ENCODE assay signal across 14 mouse cellular contexts in genomic region chr11:23428301-23428700, GRCm38 (mm10).
"Had no signal": no experiment of that assay in that cellular context is flagged by ENCODE, and none has a peak within 500 bp of the region (broad histone marks: within the 10 kb centered on the region; RNA-seq: fewer than 3 reads in every experiment).

No protein-coding gene starts in this region.

- ATAC-seq: midbrain, embryonic 15.5 days had no signal

- H3K27me3 ChIP-seq: megakaryocyte, embryonic 14.5 days; midbrain, embryonic 15.5 days; neural tube, embryonic 12.5 days had no signal

- H3K9me3 ChIP-seq: limb, embryonic 10.5 days; megakaryocyte, embryonic 14.5 days; midbrain, embryonic 15.5 days; neural tube, embryonic 12.5 days had no signal

- H3K4me1 ChIP-seq: limb, embryonic 10.5 days; megakaryocyte, embryonic 14.5 days; midbrain, embryonic 15.5 days; neural tube, embryonic 12.5 days had no signal

- H3K9ac ChIP-seq: lung, embryonic 14.5 days; midbrain, embryonic 15.5 days; neural tube, embryonic 12.5 days had no signal

- H3K4me3 ChIP-seq: left cerebral cortex, adult 2 months; limb, embryonic 10.5 days; megakaryocyte, embryonic 14.5 days; midbrain, embryonic 15.5 days; neural tube, embryonic 12.5 days had no signal

- DNase-seq: kidney, postnatal 25 days; lung, embryonic 14.5 days; lung, postnatal 10 days; spleen, adult 18-20 months; thymus, adult 2 months; thymus, postnatal 36 days had no signal

- H3K4me2 ChIP-seq: liver, embryonic 11.5 days; lung, embryonic 14.5 days; midbrain, embryonic 11.5 days; midbrain, embryonic 15.5 days; neural tube, embryonic 12.5 days had no signal

- H3K27ac ChIP-seq: left cerebral cortex, adult 2 months; limb, embryonic 10.5 days; macrophage; midbrain, embryonic 15.5 days; neural tube, embryonic 12.5 days had no signal
